Mouse (Mus musculus) CH12.LX (cell line): ENCODE results near the gene Dpp6.

Source experiments
- CTCF ChIP-seq, 2 experiments: IDR thresholded peaks in 1 of 2; conservative IDR thresholded peaks in 1 of 2; 2 replicates each; pipeline ENCODE4 v1.5.1; 2011 to 2012; ENCODE audit warnings: low read depth in 2 of 2, low read length in 2 of 2, improper control_type of control experiment in 1 of 2, inconsistent platforms in 1 of 2, mild to moderate bottlenecking in 1 of 2, moderate library complexity in 1 of 2
- E2F4 ChIP-seq: IDR thresholded peaks from 2 replicates; pipeline ENCODE4 v1.6.1; 2011; ENCODE audit warnings: low read depth, low read length, improper control_type of control experiment; ENCODE audit not compliant: insufficient replicate concordance
- EP300 ChIP-seq: IDR thresholded peaks from 2 replicates; pipeline ENCODE4 v1.6.1; 2011; ENCODE audit warnings: low read length, improper control_type of control experiment
- KAT2A ChIP-seq: IDR thresholded peaks from 2 replicates; pipeline ENCODE4 v1.6.1; 2012; ENCODE audit warnings: low read length, improper control_type of control experiment, inconsistent platforms; ENCODE audit not compliant: insufficient replicate concordance
- MAFK ChIP-seq: IDR thresholded peaks from 2 replicates; pipeline ENCODE4 v1.6.1; 2011; ENCODE audit warnings: low read length, improper control_type of control experiment; ENCODE audit not compliant: insufficient replicate concordance
- SIN3A ChIP-seq: IDR thresholded peaks from 2 replicates; pipeline ENCODE4 v1.6.1; 2012; ENCODE audit warnings: low read length, improper control_type of control experiment, inconsistent platforms
- TBP ChIP-seq: conservative IDR thresholded peaks from 2 replicates; pipeline ENCODE4 v1.6.1; 2011; ENCODE audit warnings: low read depth, low read length, improper control_type of control experiment
- ZKSCAN1 ChIP-seq: IDR thresholded peaks from 2 replicates; pipeline ENCODE4 v1.6.1; 2012; ENCODE audit warnings: low read depth, inconsistent platforms, low read length, improper control_type of control experiment, borderline replicate concordance
- ZMIZ1 ChIP-seq: IDR thresholded peaks from 2 replicates; pipeline ENCODE4 v1.6.1; 2012; ENCODE audit warnings: low read depth, mild to moderate bottlenecking, inconsistent platforms, low read length, improper control_type of control experiment
- ZNF384 ChIP-seq: IDR thresholded peaks from 2 replicates; pipeline ENCODE4 v1.6.1; 2012; ENCODE audit warnings: low read depth, low read length, improper control_type of control experiment, inconsistent platforms

DNA sequence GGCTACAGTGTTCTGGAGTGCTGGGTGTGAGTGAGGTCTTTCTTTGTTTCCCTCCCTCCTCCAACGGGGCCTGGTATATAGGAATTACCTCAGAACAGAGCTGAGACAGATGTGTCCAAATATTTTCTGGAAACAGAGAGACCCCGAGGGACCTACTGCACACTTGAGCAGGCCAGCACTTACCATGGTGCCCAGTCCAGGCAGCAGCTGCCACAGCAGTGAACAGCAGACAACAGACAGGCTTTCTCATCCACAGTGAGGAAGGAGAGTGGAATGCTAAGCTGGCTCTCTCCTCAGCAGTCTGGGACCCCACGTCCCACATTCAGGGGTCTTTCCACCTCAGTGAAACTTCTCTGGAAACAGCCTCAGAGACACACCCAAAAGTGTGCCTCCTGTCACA is 606.8 kb downstream of the Dpp6 start:
- no peak for TF ChIP-seq CTCF (conservative IDR thresholded peaks at IDR 0.05 in 1 of 2, IDR thresholded peaks at IDR 0.05 in 1 of 2; ENCODE audit: low read depth in 2 of 2, low read length in 2 of 2)
- no peak for TF ChIP-seq EP300
- TF ChIP-seq ZKSCAN1 = no peak
- TF ChIP-seq TBP = no peak
- TF ChIP-seq ZNF384 = no peak
- no peak for TF ChIP-seq KAT2A
- TF ChIP-seq ZMIZ1 = no peak
- no peak for TF ChIP-seq SIN3A
- no peak for TF ChIP-seq E2F4
- no peak for TF ChIP-seq MAFK
